Mouse (Mus musculus): Measurements from ENCODE around the gene Matn1.

DNA sequence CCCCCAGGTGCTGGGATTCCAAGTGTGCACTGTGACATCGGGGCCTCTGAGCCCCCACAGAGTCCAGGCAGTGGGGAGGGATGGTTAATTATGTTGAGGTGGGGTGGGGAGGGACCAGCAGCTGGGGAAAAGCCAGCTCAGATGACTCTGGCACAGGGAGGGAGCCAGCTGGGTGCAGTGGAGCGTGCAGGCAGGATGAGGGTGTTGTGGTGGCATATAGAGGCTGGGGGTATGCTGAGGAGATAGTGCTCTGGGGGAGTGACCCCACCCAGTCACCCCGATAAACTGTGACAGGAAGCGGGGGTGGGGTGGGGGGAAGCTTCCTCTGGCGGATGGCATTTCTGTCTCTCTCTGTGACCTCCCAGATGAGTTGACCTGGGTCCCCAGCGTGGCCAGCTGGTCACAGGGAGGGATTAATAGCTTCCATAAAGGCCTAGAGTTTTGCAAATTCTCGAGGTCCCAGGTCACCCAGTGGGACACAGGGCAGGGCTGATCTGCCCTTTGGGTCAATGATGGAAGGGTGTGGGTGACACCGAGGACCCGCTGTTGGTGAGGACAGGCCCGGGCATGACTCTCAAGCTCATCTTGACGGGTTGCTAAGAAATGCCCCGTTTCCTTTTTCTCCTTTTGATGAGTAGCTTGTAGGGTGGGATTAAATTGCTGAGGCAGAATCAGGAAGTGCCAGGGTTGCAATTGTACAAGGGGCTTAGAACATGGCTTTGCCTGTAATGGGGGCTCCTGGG lies 23.1 kb upstream of the Matn1 start:
- no peak for TF ChIP-seq CTCF (IDR thresholded peaks at IDR 0.05; ENCODE audit: low read depth)
- no peak for TF ChIP-seq EP300 (IDR thresholded peaks at IDR 0.05; ENCODE audit: low read depth)

All from liver, embryonic 14.5 days (tissue).